Mouse (Mus musculus) retina, adult 2 months (tissue): ENCODE measurements at regions not wholly inside any gene's neighbourhood (a gene's known extent, or its start where the extent isn't known, plus 50 kb on each side); places are given as distances from the start of the nearest gene placed in this dataset.
"Not testable (repeated sequence)": the region's sequence is repeated elsewhere in the genome, so short reads cannot be mapped to it uniquely, and the experiment has no call there.

Experiments used
- DNase-seq: peaks from one replicate; pipeline ENCODE4 v3.0.0-alpha.2; 2012; ENCODE audit warnings: low read depth, low spot score

DNA sequence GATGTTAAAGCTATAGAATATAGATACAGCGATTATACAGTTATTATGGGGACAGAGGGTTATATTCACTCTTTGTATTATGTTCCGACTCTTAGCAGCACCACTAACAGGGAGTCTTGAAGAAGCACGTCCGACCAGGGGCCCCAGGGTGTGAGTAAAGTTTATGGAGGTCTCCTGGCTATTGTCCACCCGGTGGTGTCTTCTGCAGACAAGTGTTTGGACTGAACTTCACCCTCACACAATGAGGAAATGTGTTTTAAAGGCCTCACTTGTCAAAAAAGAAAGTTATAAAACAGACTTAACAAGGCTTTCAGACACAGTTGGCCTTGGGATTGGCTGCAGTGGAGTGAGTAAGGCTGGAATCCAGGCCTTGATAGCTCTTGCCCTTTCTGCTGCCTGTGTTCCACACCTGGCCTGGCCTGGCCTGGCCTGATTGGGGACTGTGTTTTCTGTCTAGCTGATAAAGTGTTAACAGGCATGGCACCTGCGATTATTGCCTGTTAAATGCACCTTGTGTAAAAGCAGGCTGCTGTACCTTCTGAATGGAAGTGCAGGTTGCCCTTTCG is 102.8 kb upstream of the Klf4 start:
- DNase-seq, result no peak

DNA sequence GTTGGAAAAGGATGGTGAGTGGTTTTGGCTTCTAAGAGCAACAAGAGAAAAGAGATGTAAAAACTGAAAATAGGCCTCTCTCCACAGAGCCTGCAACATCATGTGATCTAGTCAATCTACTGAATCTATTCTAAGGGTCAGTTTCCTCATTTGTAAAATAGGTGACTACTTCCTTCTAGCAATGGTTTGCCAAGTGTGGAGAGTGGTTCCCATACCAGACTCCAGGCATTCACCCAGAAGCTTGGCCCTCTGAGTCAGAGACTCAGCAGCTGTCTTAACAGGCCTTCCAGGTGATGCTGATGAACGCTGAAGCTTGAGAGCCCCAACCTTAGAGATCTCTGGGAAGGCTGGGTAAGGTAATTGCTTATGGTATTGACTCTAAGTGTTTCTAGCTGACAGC is 98.9 kb upstream of the Klf4 start:
- DNase-seq, result no peak

DNA sequence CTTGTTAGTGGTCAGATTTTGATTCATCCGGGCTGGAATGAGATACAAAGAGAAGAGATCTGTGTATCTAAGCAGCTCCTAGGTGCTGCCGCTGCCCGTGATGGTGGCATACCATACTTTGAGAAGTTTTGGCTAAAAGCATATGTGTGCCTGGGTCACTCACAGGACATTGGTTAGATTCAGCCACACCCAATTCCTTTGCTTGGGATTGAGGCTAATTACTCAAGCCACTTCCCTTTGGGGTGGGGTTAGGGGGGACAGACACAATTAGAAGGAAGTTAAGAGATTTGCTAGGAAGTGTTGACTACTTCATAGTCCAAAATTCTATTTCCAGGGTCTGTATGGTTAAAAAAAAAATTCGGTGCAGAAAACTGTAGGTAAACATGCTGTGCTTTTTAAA is 97.9 kb upstream of the Klf4 start:
- not testable (repeated sequence) for DNase-seq

- DNase-seq, result no peak
Observed at GRCm38 (mm10) chr4:55624779-55625178, 92.5 kb upstream of the Klf4 start.

DNA sequence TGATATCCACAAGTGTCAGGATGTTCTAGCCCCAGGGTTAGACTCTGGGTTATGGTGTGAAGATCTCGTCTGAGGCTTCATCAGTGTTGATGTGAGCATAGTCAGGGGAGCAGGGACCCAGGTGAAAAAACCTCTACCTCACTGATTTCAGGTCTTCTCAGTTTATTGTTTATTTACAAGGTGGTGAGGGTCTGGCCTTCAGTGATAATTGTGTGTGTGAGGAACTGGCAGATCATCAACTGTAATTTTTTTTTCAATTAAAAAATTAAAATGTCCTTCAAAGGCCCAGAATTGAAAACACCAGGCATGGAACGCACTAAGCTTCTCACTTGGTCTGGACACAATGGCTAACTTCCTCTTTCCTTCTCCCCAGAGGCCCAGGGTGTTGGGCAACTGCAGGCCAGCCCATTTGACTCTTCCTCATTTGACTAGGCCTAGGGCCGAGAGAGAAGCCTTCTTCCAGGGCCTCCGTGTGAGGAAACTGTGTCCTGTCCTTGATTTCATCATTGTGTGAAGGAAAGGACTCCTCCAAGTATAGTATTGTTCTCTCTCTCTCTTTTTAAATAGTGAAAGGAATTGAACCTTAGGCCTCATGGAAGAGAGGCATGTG is 91.0 kb upstream of the Klf4 start:
- no peak for DNase-seq

DNA sequence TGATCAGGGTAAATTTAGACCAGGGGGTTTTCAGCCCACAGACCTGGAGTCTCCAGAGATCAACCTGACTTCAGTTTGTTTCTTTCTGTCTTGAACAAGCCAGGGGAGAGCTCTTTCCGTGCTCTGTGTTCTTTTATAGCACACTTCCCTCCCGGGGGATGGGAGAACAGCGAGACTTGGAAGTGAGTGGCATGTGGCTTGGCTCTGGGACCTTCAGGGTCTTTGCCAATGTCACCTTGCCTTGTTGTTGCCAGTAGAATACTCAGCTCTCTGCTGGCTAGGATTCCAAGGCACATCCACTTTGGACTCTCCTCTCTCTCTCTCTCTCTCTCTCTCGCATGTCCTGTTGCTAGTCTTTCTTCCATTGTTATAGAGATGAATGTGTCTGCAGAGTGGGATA is 90.4 kb upstream of the Klf4 start:
- DNase-seq, result no peak

DNA sequence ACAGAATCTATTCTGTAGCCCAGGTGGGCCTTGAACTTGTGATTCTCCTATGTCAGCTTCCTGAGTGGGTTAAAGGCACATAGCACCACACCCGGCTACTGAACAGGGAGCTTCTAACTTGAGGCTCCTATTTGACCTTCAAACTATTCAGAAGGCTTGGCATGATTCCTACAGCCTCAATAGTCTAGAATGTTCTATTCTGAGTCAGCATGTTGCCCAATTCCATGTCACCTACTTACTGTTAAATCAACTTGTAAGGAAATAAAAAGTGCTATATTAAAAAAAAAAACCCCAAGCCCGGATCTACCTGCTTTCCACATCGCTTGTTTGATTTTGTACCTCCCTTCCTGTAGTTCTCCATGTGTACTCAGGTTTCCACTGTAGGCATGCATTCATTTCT is 87.6 kb upstream of the Klf4 start:
- no peak for DNase-seq

- DNase-seq, result no peak
Observed at GRCm38 (mm10) chr4:55615808-55616207, 83.5 kb upstream of the Klf4 start.

DNA sequence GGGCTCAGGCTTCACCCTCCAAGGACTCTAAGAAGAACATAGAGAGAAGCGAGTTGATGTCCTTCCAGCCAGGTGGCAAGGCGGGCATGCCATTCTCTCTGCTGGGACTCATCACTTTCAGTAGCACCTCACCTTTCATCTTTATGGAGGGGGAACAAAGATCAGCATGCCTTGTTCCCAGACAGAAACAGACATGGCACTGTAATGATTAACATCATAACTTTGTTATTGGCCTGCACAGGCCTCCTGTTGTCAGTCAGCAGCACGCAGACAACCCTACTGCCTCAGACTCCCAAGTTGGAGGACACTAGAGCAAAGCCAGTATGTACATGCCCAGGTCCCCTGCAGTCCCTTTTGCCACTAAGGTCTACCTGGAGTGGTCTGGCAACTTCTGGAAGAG is 81.3 kb upstream of the Klf4 start:
- no peak for DNase-seq

- no peak for DNase-seq
Observed at GRCm38 (mm10) chr4:55610998-55611397, 78.7 kb upstream of the Klf4 start.

DNA sequence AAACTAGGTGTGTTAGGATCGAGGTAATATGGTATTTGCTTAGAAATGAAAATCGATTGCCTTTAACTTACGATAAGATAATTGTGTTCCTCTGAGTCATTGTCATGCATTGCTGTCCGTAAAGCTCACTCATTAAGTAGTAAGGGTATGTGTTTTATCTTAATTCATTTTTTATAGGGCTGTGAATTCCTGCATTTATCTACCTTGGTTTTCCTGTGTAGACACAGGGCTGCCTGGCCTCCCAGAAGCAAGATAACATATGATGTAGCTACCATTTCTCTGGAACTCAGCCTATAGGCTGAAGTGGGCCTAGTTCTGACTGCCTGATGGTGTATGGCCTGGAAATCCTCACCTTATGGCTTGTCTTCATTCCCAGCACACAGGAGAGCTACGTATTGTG is 76.9 kb upstream of the Klf4 start:
- DNase-seq, result no peak

DNA sequence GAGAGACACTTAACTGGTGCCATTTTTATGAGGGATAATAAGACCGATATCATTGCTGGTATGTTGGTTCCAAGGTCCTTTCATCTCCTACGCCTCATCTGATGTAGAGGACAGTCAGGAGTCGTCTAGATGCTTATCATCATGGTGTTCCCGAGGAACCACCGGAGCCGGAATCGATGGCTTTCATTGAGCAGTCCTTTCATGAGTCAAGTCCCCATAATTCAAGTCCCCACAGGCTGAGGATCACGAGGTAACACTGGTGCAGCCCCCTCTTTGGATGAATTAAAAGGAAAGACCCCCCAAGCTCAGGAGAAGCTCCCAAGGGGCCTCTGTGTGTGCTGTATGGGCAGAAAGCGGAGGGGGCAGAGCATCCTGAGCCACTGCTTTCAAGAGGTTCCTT is 73.3 kb upstream of the Klf4 start:
- no peak for DNase-seq

- DNase-seq, result no peak
Observed at GRCm38 (mm10) chr4:55604915-55605314, 72.6 kb upstream of the Klf4 start.

- DNase-seq, result no peak
Observed at GRCm38 (mm10) chr4:55603821-55604435, 71.7 kb upstream of the Klf4 start.

GRCm38 (mm10) chr4:55595203-55595602 is 62.9 kb upstream of the Klf4 start:
- DNase-seq, result no peak

- DNase-seq, result no peak
Observed at GRCm38 (mm10) chr4:55594699-55595098, 62.4 kb upstream of the Klf4 start.

DNA sequence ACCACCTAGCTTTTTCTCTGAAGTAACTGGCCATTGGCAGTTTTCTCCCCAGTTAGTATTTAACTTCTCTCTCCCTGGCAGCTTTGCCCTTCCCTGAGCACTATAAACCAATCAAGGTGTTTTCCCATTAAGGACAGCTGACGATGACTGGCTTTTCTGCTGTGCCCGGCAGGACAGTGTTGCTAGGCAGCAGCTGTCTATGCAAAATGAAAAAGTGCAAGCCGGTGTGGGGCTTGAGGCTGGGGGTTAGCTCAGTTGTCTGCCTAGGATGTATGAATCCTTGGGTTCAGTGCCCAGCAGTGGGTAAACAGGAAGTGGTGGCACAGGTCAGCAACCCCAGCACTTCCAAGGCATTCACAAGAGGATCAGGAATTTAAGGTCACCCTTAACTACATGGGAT is 60.9 kb upstream of the Klf4 start:
- no peak for DNase-seq

GRCm38 (mm10) chr4:55586212-55586611 is 53.9 kb upstream of the Klf4 start:
- DNase-seq, result no peak

- DNase-seq, result no peak
Observed at GRCm38 (mm10) chr4:55583589-55583988, 51.3 kb upstream of the Klf4 start.
